Mouse (Mus musculus): ENCODE results near the gene AC134908.4. TPM values are rescaled to one million over a fixed set of nuclear protein-coding genes. Genes with fewer than 3 reads are reported as not detected.
"Not testable (repeated sequence)": the region's sequence is repeated elsewhere in the genome, so short reads cannot be mapped to it uniquely, and the experiment has no call there.

The AC134908.4 gene
- polyA plus RNA-seq, 1 experiment from 2014 or later = 0.88 TPM

DNA sequence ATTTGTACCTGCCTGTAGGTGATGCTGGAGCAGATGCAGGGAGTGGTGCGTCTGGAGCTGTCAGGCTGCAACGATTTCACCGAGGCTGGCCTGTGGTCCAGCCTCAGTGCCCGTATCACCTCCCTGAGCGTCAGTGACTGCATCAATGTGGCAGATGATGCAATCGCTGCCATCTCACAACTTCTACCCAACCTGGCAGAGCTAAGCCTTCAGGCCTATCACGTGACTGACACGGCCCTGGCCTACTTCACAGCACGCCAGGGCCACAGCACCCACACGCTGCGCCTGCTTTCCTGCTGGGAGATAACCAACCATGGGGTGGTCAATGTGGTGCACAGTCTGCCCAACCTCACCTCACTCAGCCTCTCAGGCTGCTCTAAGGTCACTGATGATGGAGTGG is 22.2 kb upstream of the AC134908.4 start:
- 86% methylated on average over 11 of the region's 11 CpGs for WGBS
- ATAC-seq = no peak

DNA sequence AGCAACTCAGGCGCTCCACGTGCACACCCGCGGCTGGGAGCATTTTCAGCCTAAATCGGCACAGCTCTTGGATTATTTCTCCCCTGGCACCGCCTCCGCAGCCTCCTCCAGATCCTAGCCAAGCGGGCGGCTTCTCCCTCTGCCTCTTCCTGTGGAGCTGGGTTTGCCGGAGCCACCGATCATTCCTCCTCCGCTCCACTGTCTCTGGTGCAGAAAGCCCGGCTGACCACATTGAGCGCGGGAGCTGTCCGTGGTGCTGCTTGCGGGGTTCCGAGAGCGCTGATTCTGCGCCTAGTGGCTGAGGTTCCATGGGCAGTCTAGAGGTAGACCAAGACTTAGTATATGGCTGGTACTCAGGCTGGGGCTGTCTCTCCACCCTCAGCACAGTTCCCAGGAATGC is 18.0 kb upstream of the AC134908.4 start:
- ATAC-seq = no peak
- no peak overlapping the region for H3K27ac ChIP-seq (ENCODE audit: low read depth, low read length)

More for the DNA sequence above, 22.2 kb upstream of the AC134908.4 start:
- Histone ChIP-seq H3K9me3 (replicated peaks; ENCODE audit: control insufficient read depth, low read length) (no peaks in the 10 kb centered on the region), H3K27ac (ENCODE audit: low read depth, low read length) (no peak overlapping the region), H3K4me2 (ENCODE audit: low read length) (no peak overlapping the region), H3K9ac (ENCODE audit: low read length) (no peak overlapping the region), H3K4me3 (ENCODE audit: low read depth, low read length) (no peak overlapping the region), H3K36me3 (ENCODE audit: control insufficient read depth, insufficient read depth, low read length) (peaks cover 34% of the 10 kb centered on the region), H3K4me1 (ENCODE audit: control insufficient read depth, insufficient read depth, low read length) (no peaks in the 10 kb centered on the region), H3K27me3 (replicated peaks; ENCODE audit: control insufficient read depth, insufficient read depth, low read length) (peaks cover 17% of the 10 kb centered on the region)
- DNase-seq (ENCODE audit: low spot score) = no peak

DNA sequence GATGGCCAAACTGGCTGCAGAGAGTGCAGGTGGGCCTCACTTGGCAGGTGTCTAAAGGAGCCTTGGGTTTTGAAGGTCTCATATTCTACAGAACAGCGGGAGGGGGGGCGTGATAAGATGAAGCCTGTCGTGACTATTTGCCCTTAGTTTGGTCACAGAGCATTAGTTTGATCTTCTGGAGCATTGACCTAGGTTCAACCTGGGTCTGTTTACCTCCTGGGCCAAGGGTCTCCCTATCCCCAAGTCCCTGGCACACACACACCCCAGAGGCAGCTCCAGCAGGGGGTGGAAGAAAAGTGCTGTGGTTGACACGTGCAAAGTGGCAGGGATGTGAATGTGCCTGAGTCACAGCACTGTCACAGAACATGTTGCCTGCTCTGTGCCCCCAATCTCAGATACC is 15.4 kb upstream of the AC134908.4 start:
- no peak for DNase-seq (ENCODE audit: low spot score)
- Histone ChIP-seq H3K36me3 (ENCODE audit: control insufficient read depth, insufficient read depth, low read length) (no peaks in the 10 kb centered on the region), H3K9me3 (replicated peaks; ENCODE audit: control insufficient read depth, low read length) (no peaks in the 10 kb centered on the region), H3K4me3 (ENCODE audit: low read depth, low read length) (no peak overlapping the region), H3K4me2 (ENCODE audit: low read length) (peak overlapping the region; percentile 86), H3K27me3 (replicated peaks; ENCODE audit: control insufficient read depth, insufficient read depth, low read length) (no peaks in the 10 kb centered on the region), H3K27ac (ENCODE audit: low read depth, low read length) (no peak overlapping the region), H3K4me1 (ENCODE audit: control insufficient read depth, insufficient read depth, low read length) (peaks cover 16% of the 10 kb centered on the region), H3K9ac (ENCODE audit: low read length) (peak overlapping the region; percentile 95; the same call in 1 of the 2 replicates)
- WGBS = 76% methylated on average over 4 of the region's 4 CpGs
- no peak for ATAC-seq

More for the DNA sequence above, 18.0 kb upstream of the AC134908.4 start:
- WGBS = 2% methylated on average over 20 of the region's 20 CpGs
- H3K4me1 ChIP-seq (ENCODE audit: control insufficient read depth, insufficient read depth, low read length) = peaks cover 11% of the 10 kb centered on the region
- DNase-seq (ENCODE audit: low spot score) = peak; percentile 61
- no peak overlapping the region for H3K4me3 ChIP-seq (ENCODE audit: low read depth, low read length)
- H3K27me3 ChIP-seq (replicated peaks; ENCODE audit: control insufficient read depth, insufficient read depth, low read length) = peaks cover 2% of the 10 kb centered on the region; the same call in 1 of the 2 replicates
- peak overlapping the region; percentile 17; the same call in 1 of the 2 replicates for H3K4me2 ChIP-seq (ENCODE audit: low read length)
- no peaks in the 10 kb centered on the region for H3K9me3 ChIP-seq (replicated peaks; ENCODE audit: control insufficient read depth, low read length)
- H3K9ac ChIP-seq (ENCODE audit: low read length) = peak overlapping the region; percentile 50
- peaks cover 20% of the 10 kb centered on the region for H3K36me3 ChIP-seq (ENCODE audit: control insufficient read depth, insufficient read depth, low read length)

DNA sequence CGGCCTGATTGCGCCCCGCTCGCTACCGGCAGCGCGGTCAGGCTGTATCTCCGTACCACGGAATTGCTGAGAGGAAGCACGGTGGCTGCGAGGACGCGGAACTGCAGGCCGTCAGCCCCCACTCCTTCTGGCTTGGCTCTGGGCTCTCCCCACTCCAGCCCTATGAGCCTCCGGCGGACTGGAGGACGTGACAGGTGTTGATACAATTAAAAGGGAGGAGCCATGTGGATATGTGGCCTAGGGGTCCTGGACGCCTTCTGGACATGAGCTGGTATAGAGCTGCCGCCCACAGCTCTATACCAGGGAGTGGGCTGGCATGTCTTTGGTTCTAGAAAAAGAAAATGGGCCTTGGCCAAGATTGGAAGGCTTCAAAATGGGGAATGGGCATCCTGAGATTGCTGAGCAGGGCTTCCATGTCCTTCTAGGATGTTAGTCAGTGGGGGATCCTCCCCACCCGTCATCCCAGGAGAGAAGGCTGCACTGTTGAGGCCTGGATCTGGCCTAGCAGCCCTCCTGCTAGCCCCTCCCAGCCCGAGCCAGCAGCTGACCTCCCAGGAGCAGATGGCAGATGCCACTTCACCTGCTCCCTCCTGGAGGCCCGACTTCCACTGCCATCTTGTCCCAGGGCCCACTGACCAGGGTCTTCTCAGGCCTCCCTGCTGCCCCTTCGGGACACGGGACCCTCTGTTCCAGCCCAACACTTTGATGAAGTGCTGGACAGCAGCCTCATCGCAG is 14.3 kb upstream of the AC134908.4 start:
- H3K4me3 ChIP-seq (ENCODE audit: low read depth, low read length) = peak overlapping the region; percentile 85
- DNase-seq (ENCODE audit: low spot score) (peak; percentile 62), ATAC-seq (peak; percentile 57)

DNA sequence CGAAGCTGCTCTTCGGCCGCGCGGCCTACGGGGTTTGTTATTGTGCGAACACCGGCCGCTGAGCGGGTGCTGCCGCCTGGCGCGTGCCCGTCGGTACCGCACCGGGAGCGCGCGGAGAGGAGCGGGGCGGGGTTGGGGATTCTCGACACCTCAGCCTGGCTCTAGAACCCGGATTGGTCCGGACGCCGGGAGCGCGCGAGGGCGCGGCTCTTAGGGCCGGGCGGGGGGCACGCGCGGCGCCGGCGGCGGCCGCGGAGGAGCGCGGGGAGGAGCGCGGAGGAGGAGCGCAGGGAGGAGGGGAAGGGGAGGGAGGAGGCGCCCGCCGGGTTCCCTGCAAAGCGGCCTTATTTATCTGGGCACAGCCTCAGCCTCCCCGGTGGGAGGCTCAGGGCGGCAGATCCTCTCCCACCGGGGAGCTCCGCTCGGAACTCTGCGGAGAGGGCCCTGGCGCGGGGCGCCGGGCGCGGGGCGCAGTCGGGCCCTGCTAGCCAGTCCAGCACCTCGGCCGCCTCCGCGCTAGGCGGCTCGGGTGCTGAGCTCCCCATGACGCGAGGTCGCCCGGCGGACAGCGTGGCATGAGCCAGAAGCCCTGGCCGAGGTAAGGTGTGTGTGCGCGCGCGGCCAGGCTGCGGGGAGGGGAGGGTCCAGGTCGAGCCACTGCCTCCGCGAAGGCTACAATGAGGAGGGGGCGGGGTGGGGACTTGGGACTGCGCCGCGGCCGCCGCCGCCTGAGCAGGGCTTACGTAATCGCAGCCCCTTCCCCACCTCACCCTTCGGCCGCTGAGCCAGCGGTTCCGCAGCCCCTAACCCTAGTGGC is 13.5 kb upstream of the AC134908.4 start, which contains the start of gene Fbxl16:
Gene Fbxl16, plus strand, starts transcription at position 297 of the 817 bp plus-strand sequence.
- H3K4me3 ChIP-seq (ENCODE audit: low read depth, low read length) = peak within 1 kb of the TSS; percentile 85
- H3K9ac ChIP-seq (ENCODE audit: low read length) = peak within 1 kb of the TSS; percentile 95
- no peaks in the 10 kb centered on the region for H3K36me3 ChIP-seq (ENCODE audit: control insufficient read depth, insufficient read depth, low read length)
- peaks cover 16% of the 10 kb centered on the region for H3K4me1 ChIP-seq (ENCODE audit: control insufficient read depth, insufficient read depth, low read length)
- H3K27me3 ChIP-seq (replicated peaks; ENCODE audit: control insufficient read depth, insufficient read depth, low read length) = 0 out of 2 replicates have a peak, but pooled peaks cover 3% of the 10 kb centered on the region
- ATAC-seq (peak; percentile 88), DNase-seq (ENCODE audit: low spot score) (peak; percentile 96)
- no peaks in the 10 kb centered on the region for H3K9me3 ChIP-seq (replicated peaks; ENCODE audit: control insufficient read depth, low read length)
- peak within 1 kb of the TSS; percentile 95 for H3K27ac ChIP-seq (ENCODE audit: low read depth, low read length)
- under 1% methylated on average over 79 of the region's 100 CpGs for WGBS
- H3K4me2 ChIP-seq (ENCODE audit: low read length) = peak within 1 kb of the TSS; percentile 86

More for the DNA sequence above, 14.3 kb upstream of the AC134908.4 start:
- no peaks in the 10 kb centered on the region for H3K27me3 ChIP-seq (replicated peaks; ENCODE audit: control insufficient read depth, insufficient read depth, low read length)
- H3K27ac ChIP-seq (ENCODE audit: low read depth, low read length) = peak overlapping the region; percentile 95
- H3K4me1 ChIP-seq (ENCODE audit: control insufficient read depth, insufficient read depth, low read length) = peaks cover 16% of the 10 kb centered on the region
- H3K36me3 ChIP-seq (ENCODE audit: control insufficient read depth, insufficient read depth, low read length) = no peaks in the 10 kb centered on the region
- H3K9me3 ChIP-seq (replicated peaks; ENCODE audit: control insufficient read depth, low read length) = no peaks in the 10 kb centered on the region
- H3K9ac ChIP-seq (ENCODE audit: low read length) = peak overlapping the region; percentile 95
- WGBS = 11% methylated on average over 24 of the region's 25 CpGs
- peak overlapping the region; percentile 86 for H3K4me2 ChIP-seq (ENCODE audit: low read length)

DNA sequence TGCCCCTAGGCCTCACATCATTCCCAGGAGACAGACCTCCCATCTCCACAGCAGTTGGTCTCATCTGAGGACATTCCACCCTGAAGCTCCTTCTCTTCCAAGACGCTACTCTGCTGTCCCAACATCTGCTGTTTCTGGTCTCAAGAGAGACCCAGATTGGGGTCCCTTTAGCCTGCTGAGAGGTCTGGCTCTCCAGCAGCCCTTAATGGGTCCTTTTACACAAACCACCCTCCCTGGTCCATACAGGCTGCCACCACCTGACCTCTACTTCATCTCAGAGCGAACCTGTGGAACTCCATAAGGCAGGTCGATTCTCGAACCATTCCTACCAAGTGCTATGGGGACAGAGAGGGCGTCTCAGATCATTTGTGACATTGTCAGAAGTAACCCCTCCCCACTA is 12.6 kb upstream of the AC134908.4 start:
- H3K27ac ChIP-seq (ENCODE audit: low read depth, low read length) = peak overlapping the region; percentile 95; the same call in 1 of the 2 replicates
- ATAC-seq (no peak), DNase-seq (ENCODE audit: low spot score) (no peak)
- H3K4me3 ChIP-seq (ENCODE audit: low read depth, low read length) = peak overlapping the region; percentile 85; the same call in 1 of the 2 replicates
- no peaks in the 10 kb centered on the region for H3K36me3 ChIP-seq (ENCODE audit: control insufficient read depth, insufficient read depth, low read length)
- H3K9me3 ChIP-seq (replicated peaks; ENCODE audit: control insufficient read depth, low read length) = no peaks in the 10 kb centered on the region
- peak overlapping the region; percentile 95 for H3K9ac ChIP-seq (ENCODE audit: low read length)
- WGBS = 40% methylated on average over 5 of the region's 5 CpGs
- 0 out of 2 replicates have a peak, but pooled peaks cover 3% of the 10 kb centered on the region for H3K27me3 ChIP-seq (replicated peaks; ENCODE audit: control insufficient read depth, insufficient read depth, low read length)
- peak overlapping the region; percentile 86 for H3K4me2 ChIP-seq (ENCODE audit: low read length)
- peaks cover 24% of the 10 kb centered on the region for H3K4me1 ChIP-seq (ENCODE audit: control insufficient read depth, insufficient read depth, low read length)

DNA sequence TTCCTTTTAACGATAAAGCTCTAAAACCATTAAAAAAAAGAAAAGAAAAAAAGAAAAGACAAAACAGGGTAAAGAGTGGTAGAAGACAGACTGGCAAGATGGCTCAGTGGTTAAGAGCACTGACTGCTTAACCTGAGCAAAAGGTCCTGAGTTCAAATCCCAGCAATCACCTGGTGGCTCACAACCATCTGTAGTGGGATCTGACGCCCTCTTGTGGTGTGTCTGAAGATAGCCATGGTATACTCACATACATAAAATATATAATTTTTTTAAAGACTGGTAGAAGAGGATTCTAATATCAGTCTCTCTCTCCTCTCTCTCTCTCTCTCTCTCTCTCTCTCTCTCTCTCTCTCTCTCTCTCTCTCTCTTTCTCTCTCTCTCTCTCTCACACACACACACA is 12.0 kb upstream of the AC134908.4 start:
- not testable (repeated sequence) for H3K9ac ChIP-seq (ENCODE audit: low read length); H3K9me3 ChIP-seq (replicated peaks; ENCODE audit: control insufficient read depth, low read length); H3K4me3 ChIP-seq (ENCODE audit: low read depth, low read length); H3K36me3 ChIP-seq (ENCODE audit: control insufficient read depth, insufficient read depth, low read length); H3K27ac ChIP-seq (ENCODE audit: low read depth, low read length); ATAC-seq; H3K27me3 ChIP-seq (replicated peaks; ENCODE audit: control insufficient read depth, insufficient read depth, low read length); H3K4me2 ChIP-seq (ENCODE audit: low read length); DNase-seq (ENCODE audit: low spot score)
- H3K4me1 ChIP-seq (ENCODE audit: control insufficient read depth, insufficient read depth, low read length) = peaks cover 29% of the 10 kb centered on the region
- 50% methylated on average over 2 of the region's 2 CpGs for WGBS

DNA sequence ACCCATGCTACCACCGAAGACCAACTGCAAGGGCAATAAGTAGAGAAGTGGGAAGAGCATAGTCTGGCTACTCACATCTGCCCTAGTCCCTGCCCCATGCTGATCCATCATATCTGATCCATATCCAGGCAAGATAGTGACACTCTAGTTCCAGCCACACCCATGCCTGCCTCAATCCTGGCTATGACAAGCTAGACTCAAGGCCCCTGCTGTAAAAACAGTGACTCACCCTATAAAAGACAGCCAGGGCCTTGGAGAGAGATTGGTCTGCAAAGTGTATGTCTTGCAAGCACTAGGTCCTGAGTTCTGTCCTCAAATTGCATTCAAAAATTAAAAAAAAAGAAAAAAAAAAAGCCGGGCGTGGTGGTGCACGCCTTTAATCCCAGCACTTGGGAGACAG is 11.0 kb upstream of the AC134908.4 start:
- H3K4me2 ChIP-seq (ENCODE audit: low read length) = no peak overlapping the region
- ATAC-seq (no peak), DNase-seq (ENCODE audit: low spot score) (no peak)
- H3K4me3 ChIP-seq (ENCODE audit: low read depth, low read length) = no peak overlapping the region
- H3K27me3 ChIP-seq (replicated peaks; ENCODE audit: control insufficient read depth, insufficient read depth, low read length) = 0 out of 2 replicates have a peak, but pooled peaks cover 3% of the 10 kb centered on the region
- no peak overlapping the region for H3K9ac ChIP-seq (ENCODE audit: low read length)
- H3K27ac ChIP-seq (ENCODE audit: low read depth, low read length) = no peak overlapping the region
- 81% methylated on average over 4 of the region's 4 CpGs for WGBS
- no peaks in the 10 kb centered on the region for H3K9me3 ChIP-seq (replicated peaks; ENCODE audit: control insufficient read depth, low read length)
- H3K4me1 ChIP-seq (ENCODE audit: control insufficient read depth, insufficient read depth, low read length) = peaks cover 34% of the 10 kb centered on the region
- H3K36me3 ChIP-seq (ENCODE audit: control insufficient read depth, insufficient read depth, low read length) = no peaks in the 10 kb centered on the region
